Mouse (Mus musculus): ENCODE data around the gene Lhpp.

GRCm38 (mm10) chr7:132732136-132732789 lies 121.8 kb downstream of the Lhpp start:
- TF ChIP-seq CTCF (IDR thresholded peaks at IDR 0.05; ENCODE audit: low read depth) (no peak), EP300 (IDR thresholded peaks at IDR 0.05; ENCODE audit: low read depth) (no peak)

Measured in liver, postnatal 0 days (tissue).